Mouse (Mus musculus) embryonic facial prominence, embryonic 13.5 days (tissue): ENCODE measurements around the gene Spesp1. TPM values are rescaled to one million over a fixed set of nuclear protein-coding genes. Genes with fewer than 3 reads are reported as not detected.

Source experiments
- microRNA-seq: library from miRNA; unstranded; fragments of <30 nt; microRNA quantifications from one replicate; pipeline ENCODE4, GENCODE M21; 2016
- polyA plus RNA-seq: library from polyadenylated mRNA; unstranded; fragments of >200 nt; fragmentation: Nextera tagmentation; extraction: Ambion mirVana; gene quantifications from 2 replicates; pipeline ENCODE4 v1.2.1, GENCODE M21; 2015

Gene Spesp1
- polyA plus RNA-seq, 1 experiment from 2014 or later: not detected

Small RNA genes within 50 kb of the gene (microRNA-seq; reads per million reads assigned to microRNA genes)
- gene Gm25603: not detected

Other genes with a start within 250 kb of the Spesp1 start
- 42.5 and 44.3 TPM in 2 replicates for gene Glce, start 159.6 kb downstream of the Spesp1 start, polyA plus RNA-seq
- gene Anp32a, start 59.1 kb upstream of the Spesp1 start, polyA plus RNA-seq: 237 and 292 TPM in 2 replicates